Mouse (Mus musculus) heart, postnatal 10 days (tissue): ENCODE results near the gene Igsf3. TPM values are rescaled to one million over a fixed set of nuclear protein-coding genes. Genes with fewer than 3 reads are reported as not detected.
A peak's percentile ranks its signal among the peaks of the same experiment; 100 is the strongest.

Experiments used
- DNase-seq, 2 experiments: peaks; one replicate each; pipeline ENCODE4 v3.0.0; 2021
- intact Hi-C: fragments of 180-260 bp; cut with DNase I; formaldehyde crosslinking; loops from one replicate; pipeline ENCODE4 v1.15.1; 2025
- total RNA-seq, 2 experiments: library from RNA; stranded (reverse); gene quantifications; 2 replicates each; pipeline ENCODE4 v1.2.3; 2021

Igsf3 gene
- total RNA-seq, 2 experiments from 2014 or later, result 21.6 to 24.9 TPM

DNA sequence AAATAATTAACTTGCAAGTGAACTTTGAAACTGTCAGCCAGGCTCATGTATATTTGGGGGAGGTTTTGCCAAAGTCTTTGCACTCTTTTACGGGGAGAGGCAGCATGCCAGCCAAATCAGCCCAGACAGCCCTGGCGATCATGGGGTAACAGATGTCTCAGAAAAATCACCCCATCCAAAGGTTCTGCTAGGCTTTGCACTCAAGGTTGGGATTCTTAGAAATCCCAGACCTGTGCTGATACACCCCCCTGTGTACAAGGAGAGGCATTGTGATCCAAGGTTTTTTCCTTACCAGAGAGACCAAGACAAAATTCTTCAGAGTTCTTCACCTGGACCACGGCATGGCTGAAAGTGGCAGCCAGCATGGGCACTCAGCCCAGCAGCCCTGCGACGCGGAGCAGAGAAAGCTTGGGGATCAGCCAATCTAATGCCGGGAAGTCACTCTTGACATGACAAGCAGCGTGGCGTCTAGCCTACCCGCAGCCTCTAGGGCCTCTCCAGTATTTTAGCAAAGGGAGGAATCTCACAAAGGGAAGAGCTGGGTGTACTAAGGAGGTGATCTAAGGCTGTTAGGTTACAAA lies 7.5 kb upstream of the Igsf3 start:
- peak; percentile 40 to 46 for DNase-seq
- intact Hi-C loops, result no loop called here

DNA sequence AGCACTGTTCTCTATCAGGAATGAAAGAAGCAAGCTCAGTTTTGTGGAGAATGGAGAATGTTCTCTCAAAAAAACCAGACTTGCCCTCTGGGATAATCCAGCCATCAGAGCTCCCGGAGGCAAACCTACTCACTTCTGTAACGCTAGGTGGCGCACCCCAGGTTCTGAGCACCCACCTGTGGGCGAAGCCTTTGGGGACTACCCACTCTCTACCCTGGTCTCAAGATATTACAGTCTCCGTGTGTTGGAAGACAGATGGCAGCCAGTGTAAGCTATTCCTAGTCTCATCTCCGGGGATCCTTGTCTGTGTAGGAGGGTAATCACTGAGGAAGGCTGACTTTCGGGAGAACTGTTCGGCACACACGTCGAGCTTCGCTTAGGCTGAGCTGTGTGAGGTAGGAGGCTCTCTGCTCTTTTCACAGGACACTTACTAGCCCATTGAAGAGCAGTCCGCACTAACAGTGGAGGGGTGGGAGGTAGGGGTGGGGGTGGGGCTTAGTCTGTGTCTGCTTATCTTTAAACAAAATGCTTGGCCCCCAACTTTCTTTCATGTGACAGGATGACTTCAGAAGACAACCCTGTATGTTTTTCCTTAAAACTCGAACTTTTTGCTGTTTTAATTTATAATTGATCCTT lies 4.4 kb upstream of the Igsf3 start:
- DNase-seq, result peak; percentile 64 to 78
- intact Hi-C loops, result loop anchor here (1.0 to 5.0 kb wide), 2 partner anchors 60 to 90 kb away; no protein-coding TSS in a partner anchor

DNA sequence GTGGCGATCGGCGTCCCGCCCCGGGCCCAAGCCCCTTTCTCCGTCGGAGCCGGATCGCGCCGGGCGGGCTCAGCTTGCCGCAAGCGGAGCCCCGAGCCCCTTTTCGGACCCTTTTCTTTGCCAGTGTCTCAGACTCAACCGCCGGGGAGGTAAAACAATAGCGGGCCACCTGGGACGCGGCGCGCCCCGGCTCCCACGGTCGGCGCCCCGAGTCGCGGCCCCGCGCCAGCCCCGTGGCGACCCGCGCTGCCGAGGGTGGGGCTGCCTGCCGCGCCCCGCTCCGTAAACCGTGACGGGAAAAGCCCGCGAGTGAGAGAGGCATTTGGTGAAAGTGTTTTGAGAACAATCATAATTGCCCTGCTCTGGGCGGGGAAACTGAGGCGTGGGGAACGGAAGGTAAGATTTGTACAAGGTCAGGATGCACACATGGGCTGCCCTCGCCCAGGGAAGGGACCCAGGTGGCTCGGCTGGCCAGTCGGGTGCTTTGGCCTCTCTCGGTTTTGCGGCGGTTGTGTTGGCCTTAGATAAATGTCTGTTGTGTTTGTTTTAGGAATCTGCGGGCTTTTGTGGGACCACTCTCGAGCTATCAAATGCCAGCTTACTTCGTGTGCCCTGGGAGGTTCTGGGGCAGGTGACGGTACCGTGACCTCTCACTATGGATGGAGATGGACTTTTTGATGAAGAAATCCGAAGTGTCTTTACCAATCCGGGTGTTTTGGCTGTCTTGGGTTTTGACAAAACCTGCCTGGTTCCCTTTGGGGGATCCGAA lies 557 bp downstream of the Igsf3 start:
- intact Hi-C loops, result loop anchor here (2.0 kb wide), 1 partner anchor 435 kb away; no protein-coding TSS in a partner anchor

DNA sequence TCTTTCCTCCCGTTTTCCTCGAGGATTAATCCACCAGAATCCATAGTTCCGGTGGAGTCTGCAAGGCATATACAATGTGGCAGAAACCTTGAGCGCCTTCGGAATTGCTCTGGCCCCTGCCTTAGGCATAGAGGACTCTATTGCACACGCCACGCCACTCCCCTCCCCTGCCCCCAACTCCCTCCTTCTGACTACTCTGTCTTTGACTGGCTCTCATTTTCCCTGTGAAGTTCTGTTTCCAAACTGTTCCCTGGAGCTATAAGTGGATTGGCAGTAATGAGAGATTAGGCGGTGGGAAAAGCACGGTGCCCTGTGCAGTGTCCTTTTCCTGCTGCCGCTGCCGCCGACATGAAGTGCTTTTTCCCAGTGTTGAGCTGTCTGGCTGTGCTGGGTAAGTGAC lies 1.2 kb downstream of the Igsf3 start:
- intact Hi-C loops, result no loop called here
- peak; percentile 50 to 54 for DNase-seq

More for the DNA sequence above, 557 bp downstream of the Igsf3 start:
- DNase-seq, result peak in 1 of 2 experiments; percentile 33

DNA sequence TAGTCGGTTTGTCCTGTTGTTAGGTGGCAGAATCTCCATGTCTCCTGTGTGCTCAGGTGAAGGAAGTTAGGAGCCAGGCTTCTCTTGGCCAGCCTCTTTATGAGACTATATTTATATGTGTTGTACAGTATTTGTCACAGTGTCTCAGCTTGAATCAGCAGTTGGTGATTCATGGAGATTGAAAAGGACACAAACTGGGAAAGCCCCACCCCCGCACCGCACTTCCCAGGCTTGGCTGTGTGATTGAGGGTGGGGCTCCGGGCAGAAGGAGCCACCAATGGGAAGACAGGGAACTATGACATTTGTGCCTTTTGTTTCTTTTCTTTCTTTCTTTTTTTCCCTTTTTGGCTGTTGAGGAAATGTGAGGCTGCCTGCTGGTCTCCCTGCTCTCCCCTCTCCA lies 2.9 kb downstream of the Igsf3 start:
- peak; percentile 66 to 72 for DNase-seq
- intact Hi-C loops, result no loop called here

DNA sequence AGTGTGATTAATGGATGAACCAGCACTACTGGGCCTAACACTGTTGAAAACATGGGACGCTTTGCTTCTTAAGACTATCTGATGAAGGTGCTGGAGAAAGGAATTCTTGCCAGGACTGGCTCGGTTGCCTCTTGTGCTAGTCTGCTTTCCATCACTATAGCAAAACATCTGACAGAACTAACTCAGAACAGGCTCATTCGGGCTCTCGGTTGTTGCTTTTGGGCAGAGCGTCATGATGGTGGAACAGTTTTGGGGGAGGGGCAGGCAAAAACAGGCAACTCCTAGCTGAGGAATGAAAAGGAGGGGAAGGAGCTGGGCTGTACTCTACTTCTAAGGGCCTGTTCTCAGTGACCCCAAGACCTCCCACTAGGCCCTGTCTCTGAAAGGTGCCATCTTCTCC lies 4.8 kb downstream of the Igsf3 start:
- intact Hi-C loops, result no loop called here
- DNase-seq, result no peak

DNA sequence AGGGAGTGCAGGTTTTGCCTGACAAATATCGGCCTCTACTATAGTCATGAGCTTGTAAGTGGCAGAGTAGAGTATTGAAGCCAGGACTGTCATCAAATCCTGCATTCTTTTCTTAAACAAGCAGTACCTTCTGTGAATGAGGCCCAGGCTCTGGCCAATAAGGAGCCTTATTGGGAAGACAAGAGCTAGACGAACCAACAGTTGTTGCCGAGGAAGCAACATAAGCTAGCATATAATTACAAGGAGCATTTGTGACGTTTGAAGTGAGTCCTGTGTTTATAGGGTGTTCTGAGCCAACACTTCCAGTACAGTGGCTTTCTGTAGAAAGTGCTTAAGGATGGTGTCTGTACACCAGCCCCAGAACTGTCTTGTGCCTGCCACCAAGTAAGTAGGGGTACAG lies 5.9 kb downstream of the Igsf3 start:
- intact Hi-C loops, result no loop called here
- no peak for DNase-seq

DNA sequence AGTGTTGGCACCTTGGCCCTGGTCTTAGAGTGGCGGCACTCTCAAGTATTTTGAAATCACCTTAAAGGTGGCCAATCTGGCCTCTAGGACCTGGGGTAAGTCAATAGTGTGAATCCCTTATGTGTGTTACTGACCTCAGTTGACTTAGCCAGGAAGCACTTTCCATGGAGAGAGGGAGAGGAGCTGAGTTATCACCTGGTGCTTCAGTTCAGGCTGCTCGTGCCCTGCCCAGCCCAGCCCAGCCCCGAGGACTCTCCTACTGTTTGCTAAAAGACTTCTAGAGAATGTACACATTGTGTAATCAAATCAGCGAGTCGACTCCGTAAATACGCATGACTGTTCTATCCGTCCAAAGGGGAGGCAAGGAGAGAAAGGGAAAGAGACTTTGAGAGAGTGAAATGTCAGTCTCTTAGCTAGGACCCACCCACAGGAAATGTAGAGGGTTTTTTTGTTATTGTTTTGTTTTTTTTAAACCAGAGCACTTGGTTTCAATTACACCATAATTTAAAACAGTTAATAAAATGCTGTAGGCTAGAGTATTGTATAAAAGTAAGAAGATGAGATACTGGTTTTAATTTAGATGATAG lies 9.6 kb downstream of the Igsf3 start:
- intact Hi-C loops, result no loop called here
- DNase-seq, result no peak

DNA sequence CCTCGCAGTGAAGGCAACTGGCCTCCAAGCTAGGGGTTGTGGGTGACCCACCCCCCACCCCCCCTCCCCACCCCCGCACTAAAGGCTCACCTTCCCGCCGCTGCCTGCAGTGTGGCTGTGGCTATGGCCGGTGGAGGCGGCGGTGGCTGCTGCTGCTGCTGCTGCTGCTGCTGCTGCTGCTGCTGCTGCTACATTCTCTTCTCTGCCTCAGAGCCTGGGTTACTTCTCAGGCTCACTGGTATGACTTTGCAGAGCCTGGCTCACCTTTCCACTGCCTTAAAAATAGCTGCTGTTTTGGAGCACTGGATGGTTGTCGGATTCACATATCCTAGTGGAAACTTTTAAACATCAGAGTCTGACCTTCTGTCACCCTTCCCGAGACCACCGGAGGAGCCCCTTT lies 11.0 kb downstream of the Igsf3 start:
- no peak for DNase-seq
- intact Hi-C loops, result no loop called here

DNA sequence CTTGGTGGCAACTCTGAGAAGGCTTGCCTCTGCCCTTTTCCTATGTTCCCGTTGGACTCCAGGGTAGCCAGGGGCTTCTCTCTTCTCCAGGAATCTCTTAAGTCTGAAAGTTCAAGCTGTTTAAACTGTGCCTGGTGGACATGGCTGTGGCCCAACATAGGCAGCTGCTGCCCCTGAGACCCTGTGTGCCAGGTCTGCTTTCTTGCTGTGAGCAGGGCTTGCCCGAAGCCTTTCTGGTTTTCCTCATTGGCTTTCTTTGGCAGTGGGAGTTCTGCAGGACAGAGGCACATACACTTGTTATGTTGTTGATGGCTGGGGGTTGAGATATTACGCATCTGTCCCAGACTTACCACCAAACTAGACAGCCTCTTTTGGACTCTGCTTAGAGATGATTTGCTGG lies 12.7 kb downstream of the Igsf3 start:
- DNase-seq, result no peak
- intact Hi-C loops, result no loop called here

DNA sequence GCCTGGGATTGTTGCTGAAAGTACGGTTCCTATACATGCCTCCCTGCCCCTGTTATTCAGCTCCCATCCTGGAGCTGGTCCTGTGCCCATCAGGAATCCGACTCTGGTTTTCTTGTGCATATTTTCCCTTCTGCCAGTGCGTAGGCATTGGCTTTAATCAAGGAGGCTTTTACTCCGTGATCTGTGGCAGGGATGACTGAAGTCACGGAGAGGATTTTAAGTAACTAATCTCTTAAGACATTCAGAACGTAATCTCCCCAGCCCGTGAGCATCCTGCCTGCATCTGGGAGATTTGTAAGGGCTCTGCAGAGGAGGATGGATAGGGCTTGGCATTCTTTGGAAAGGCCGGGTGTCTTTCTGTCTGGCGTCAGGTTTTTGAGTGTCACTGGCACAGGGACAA lies 13.6 kb downstream of the Igsf3 start:
- DNase-seq, result no peak
- intact Hi-C loops, result no loop called here

DNA sequence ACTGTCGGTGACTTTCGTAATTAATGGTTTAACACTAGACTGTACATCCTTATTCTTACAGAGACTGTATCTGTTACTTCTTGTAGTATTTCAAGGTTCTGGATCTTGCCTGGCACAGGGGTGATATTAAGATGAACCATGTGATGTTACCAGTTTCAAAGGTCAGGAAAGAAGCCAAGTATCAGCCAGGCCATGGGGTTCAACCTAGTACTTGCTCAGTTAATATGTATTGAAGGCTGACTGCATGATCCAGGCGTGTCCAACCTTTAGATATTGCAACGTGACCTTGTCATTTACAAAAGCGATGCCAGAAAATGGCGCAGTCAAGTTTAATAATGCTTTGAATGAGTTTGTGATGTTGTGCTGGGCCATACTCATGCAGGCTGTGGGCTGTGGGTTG lies 15.1 kb downstream of the Igsf3 start:
- DNase-seq, result no peak
- intact Hi-C loops, result no loop called here

DNA sequence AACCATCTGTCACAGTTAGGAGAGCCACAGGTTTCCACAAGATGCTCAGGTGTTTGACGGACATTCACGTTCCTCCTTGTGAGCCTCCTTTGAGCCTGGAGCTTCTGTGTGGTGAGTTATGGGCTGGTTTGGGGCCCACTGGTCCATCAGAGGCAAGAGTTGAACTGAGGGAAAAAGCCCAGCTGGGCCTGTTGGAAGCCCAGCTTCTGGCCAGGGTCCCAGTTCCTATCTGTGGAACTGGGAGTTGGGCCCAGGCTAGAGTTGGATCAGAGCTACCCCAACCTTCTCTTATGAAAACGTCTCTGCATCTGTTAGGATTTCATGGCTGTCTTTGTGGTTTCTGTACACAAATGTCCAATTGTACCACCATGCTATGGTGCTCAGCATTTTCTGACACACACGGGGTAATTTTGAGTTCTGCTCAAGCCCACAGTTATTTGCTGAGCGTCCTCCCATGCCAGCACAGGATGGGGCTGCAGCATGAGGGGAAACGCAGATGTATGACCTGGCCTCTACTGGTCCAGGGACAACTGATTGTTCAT lies 16.3 kb downstream of the Igsf3 start:
- intact Hi-C loops, result no loop called here
- DNase-seq, result peak; percentile 75 to 78

DNA sequence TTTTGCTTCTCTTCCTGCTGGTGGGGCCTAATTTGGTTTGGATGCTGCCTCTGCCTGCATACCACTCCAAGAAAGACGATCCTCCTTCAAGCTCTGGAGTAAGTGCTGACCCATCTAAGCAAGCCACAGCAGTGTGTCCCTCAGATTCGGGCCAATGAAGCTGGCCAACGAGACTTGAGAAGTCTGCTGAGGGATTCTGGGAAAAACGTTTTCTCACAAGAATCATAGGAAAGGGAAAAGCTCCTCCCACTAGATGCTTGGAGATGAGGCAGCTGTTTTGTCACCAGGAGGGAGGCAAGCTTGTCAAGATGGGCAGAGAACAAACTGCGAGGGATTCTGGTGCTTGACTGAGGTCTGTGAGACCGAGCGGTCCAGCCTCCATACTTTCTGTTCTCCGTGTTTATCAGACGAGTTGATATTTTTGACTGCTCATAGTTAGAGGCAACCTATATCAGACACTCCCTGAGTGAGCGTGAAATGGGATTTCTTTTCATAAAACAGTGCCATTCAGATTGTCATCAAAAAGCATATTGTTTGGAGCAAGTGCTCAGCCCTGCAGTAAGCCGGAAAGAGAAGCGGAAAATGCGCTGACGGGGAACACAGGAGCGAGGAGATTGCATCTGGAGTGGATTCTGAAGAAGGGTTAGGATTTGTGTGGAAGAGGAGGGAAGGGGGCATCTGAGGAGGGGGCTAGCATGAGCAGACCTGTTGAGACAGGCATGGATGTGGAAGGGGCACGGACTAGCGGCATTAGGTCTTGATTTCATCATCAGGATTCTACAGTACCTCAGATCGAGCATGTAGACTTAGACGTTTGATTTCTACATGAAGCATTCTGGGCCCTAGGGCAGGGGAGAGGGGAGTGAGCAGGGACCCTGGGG lies 17.0 kb downstream of the Igsf3 start:
- peak; percentile 73 to 76 for DNase-seq
- intact Hi-C loops, result no loop called here

DNA sequence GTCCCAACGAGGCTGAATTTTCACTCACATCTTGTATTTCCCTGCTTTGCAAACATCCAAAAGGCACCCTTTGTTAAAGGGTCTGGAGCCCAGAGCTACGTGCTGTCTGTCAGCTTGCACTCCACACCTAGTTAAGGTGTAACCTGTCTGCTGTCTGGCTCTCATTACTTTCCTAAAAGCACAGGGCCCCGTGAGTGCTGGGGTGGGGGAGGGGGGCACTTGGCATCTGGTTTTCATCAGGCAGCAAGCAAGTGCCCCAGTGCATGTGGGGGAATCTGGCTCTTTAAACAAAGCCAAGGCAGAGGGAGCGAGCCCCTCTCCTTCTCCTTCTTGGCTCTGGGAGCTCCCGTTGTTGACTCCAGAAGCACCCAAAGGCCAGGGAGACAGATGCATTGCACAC lies 18.5 kb downstream of the Igsf3 start:
- intact Hi-C loops, result no loop called here
- DNase-seq, result no peak

DNA sequence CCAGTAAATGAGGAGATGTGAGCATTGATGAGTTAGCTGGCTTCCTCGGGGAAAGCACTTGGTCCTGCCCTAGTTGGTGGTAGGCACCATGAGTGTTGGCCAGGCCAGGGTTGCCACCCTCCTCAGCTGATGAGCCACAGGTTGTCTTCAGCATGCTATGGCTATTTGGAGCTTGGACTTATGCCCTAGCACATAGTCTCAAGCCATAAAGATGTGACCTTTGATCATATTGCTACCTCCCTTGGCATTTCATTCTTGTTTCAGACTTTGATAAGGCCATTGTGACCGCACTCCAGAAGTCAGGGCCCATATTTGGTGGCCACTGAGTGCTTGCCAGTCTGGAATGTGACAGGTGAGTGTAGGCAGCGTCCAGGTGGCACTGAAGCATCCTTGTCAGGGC lies 19.2 kb downstream of the Igsf3 start:
- DNase-seq, result no peak
- intact Hi-C loops, result no loop called here

DNA sequence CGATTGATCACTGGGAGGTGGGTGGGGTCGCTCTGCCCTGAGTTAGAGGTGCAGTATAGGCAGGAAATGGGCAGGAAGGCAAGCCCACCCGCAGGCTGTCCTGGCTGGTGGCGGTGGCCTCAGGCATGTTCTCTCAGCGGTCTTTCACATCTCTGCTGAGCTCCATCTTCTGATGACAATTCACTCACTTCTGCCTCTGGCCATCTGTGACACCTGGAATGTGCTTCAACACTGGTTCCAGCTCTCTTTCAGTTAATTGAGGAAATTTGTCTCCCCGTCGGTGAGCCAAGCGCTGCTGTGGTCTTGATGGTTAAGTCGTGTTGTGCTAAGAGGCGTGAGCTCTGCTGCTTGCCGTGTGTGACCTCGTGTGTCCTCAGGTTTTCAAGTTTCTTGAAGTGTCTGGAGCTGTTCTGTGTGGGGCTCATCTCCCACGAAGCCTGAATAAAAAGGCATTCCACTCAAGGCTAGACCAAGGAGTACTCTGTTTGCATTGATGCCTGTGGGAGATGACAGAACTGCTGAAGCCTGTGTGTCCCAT lies 19.9 kb downstream of the Igsf3 start:
- intact Hi-C loops, result no loop called here
- DNase-seq, result no peak

DNA sequence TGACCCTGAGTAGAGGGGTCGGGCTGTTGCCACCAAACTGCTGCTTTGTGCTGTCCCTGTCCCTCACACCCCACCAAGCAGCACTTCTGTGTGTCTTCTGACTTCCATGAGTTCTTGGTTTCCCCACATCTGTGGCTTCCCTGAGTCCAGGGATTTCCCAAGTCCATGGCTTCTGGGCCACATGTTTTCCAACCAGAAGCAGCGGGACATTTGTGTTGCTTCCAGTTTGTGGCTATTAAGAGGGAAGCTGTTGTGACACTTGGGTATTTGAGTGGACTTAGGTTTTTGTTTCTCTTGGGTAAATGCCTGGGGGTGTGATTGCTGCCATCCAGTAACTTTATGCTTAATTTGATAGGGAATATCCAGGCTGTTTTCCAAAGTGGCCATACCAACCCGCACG lies 20.5 kb downstream of the Igsf3 start:
- intact Hi-C loops, result no loop called here
- no peak for DNase-seq

DNA sequence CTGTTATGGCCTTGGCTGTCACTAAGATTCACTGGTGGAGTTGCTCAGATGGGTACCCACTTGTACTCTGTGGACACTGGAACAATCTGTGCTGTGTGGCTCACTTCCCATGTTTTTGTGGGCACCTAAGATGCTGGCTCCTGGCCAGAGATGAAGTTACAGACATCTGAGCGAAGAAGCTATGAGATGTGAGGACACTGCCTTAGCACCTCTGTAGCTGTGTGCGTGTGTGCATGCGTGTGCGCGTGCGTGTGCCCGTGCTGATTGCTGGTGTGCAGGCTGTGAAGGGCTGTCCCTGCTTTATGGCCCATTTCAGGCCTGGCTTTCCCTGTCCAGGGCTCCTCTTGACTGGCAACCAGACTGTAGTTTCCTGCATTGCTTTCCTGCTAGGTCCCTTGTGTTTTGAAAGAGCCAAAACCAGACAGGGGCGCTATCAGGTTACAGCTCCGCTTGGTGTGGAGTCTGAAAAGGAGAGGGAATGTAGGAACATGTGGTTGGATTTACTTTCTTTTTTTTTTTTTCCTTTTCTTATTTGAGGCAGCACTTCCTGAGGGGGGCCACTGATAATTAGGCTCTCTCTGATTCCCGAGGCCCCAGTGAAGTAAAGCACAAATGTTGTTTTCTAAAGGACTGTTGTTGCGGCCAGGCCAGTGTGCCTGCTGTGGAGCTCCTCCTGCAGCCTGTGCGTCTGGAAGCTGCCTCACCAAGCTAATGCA lies 21.3 kb downstream of the Igsf3 start:
- intact Hi-C loops, result no loop called here
- DNase-seq, result peak; percentile 56 to 66
